Mouse (Mus musculus): ENCODE data around the gene Cmas. TPM values are rescaled to one million over a fixed set of nuclear protein-coding genes. Genes with fewer than 3 reads are reported as not detected.
A peak's percentile ranks its signal among the peaks of the same experiment; 100 is the strongest.

Gene Cmas
- polyA plus RNA-seq (2015; fragmentation: Nextera tagmentation; extraction: Ambion mirVana) = 84.6 and 94.4 TPM in 2 replicates

GRCm38 (mm10) chr6:142756507-142757333, at the start of gene Cmas:
Cmas (plus strand) TSS chr6:142756686.
- peak; percentile 92 for DNase-seq (ENCODE audit: low spot score)

GRCm38 (mm10) chr6:142706688-142707087, 49.8 kb upstream of the Cmas start:
- peak; percentile 13 for DNase-seq (ENCODE audit: low spot score)

GRCm38 (mm10) chr6:142708369-142708768, 48.1 kb upstream of the Cmas start:
- no peak for DNase-seq (ENCODE audit: low spot score)

GRCm38 (mm10) chr6:142710690-142711089, 45.8 kb upstream of the Cmas start:
- DNase-seq (ENCODE audit: low spot score) = no peak

- DNase-seq (ENCODE audit: low spot score) = no peak
Measured at GRCm38 (mm10) chr6:142711106-142711505, 45.4 kb upstream of the Cmas start.

- DNase-seq (ENCODE audit: low spot score) = no peak
Measured at GRCm38 (mm10) chr6:142715026-142715425, 41.5 kb upstream of the Cmas start.

GRCm38 (mm10) chr6:142717186-142717585, 39.3 kb upstream of the Cmas start:
- DNase-seq (ENCODE audit: low spot score) = no peak

GRCm38 (mm10) chr6:142718167-142718566, 38.3 kb upstream of the Cmas start:
- DNase-seq (ENCODE audit: low spot score) = no peak

- DNase-seq (ENCODE audit: low spot score) = no peak
Measured at GRCm38 (mm10) chr6:142720641-142721040, 35.8 kb upstream of the Cmas start.

GRCm38 (mm10) chr6:142721731-142722130, 34.8 kb upstream of the Cmas start:
- DNase-seq (ENCODE audit: low spot score) = no peak

- DNase-seq (ENCODE audit: low spot score) = no peak
Measured at GRCm38 (mm10) chr6:142726032-142726431, 30.5 kb upstream of the Cmas start.

- DNase-seq (ENCODE audit: low spot score) = no peak
Measured at GRCm38 (mm10) chr6:142732567-142733290, 23.8 kb upstream of the Cmas start.

- peak; percentile 52 for DNase-seq (ENCODE audit: low spot score)
Measured at GRCm38 (mm10) chr6:142735302-142736005, 21.0 kb upstream of the Cmas start.

- DNase-seq (ENCODE audit: low spot score) = no peak
Measured at GRCm38 (mm10) chr6:142738225-142738624, 18.3 kb upstream of the Cmas start.

GRCm38 (mm10) chr6:142738637-142739036, 17.8 kb upstream of the Cmas start:
- DNase-seq (ENCODE audit: low spot score) = no peak

- DNase-seq (ENCODE audit: low spot score) = no peak
Measured at GRCm38 (mm10) chr6:142741763-142742162, 14.7 kb upstream of the Cmas start.

GRCm38 (mm10) chr6:142743193-142743592, 13.3 kb upstream of the Cmas start:
- DNase-seq (ENCODE audit: low spot score) = no peak

GRCm38 (mm10) chr6:142745484-142745883, 11.0 kb upstream of the Cmas start:
- no peak for DNase-seq (ENCODE audit: low spot score)

- no peak for DNase-seq (ENCODE audit: low spot score)
Measured at GRCm38 (mm10) chr6:142746765-142747164, 9.7 kb upstream of the Cmas start.

- no peak for DNase-seq (ENCODE audit: low spot score)
Measured at GRCm38 (mm10) chr6:142747165-142747564, 9.3 kb upstream of the Cmas start.

GRCm38 (mm10) chr6:142748057-142748708, 8.3 kb upstream of the Cmas start:
- DNase-seq (ENCODE audit: low spot score) = no peak

All from thymus, postnatal 0 days (tissue).